Mouse (Mus musculus) heart, adult 11 months (tissue): ENCODE results near the gene Havcr2.

Experiments used
- DNase-seq: peaks from one replicate; pipeline ENCODE4 v3.0.0; 2022

Gene Havcr2

GRCm38 (mm10) chr11:46461362-46461761 lies 6.6 kb downstream of the Havcr2 start:
- DNase-seq = peak; percentile 84

GRCm38 (mm10) chr11:46461931-46462330 lies 7.2 kb downstream of the Havcr2 start:
- DNase-seq = peak; percentile 73

- DNase-seq = peak; percentile 58
These were observed 12.1 kb downstream of the Havcr2 start for GRCm38 (mm10) chr11:46466878-46467277.

- DNase-seq = peak; percentile 18
These were observed 19.5 kb downstream of the Havcr2 start for GRCm38 (mm10) chr11:46474220-46474619.

GRCm38 (mm10) chr11:46479311-46479710 lies 24.6 kb downstream of the Havcr2 start:
- peak; percentile 82 for DNase-seq

- DNase-seq = peak; percentile 95
These were observed 25.8 kb downstream of the Havcr2 start for GRCm38 (mm10) chr11:46480517-46480916.

GRCm38 (mm10) chr11:46488231-46488630 lies 33.5 kb downstream of the Havcr2 start:
- DNase-seq = peak; percentile 74

GRCm38 (mm10) chr11:46488650-46489049 lies 33.9 kb downstream of the Havcr2 start:
- DNase-seq = no peak

GRCm38 (mm10) chr11:46507146-46507545 lies 52.4 kb downstream of the Havcr2 start:
- DNase-seq = no peak

- no peak for DNase-seq
These were observed 55.2 kb downstream of the Havcr2 start for GRCm38 (mm10) chr11:46509900-46510299.

- peak; percentile 35 for DNase-seq
These were observed 66.6 kb downstream of the Havcr2 start for GRCm38 (mm10) chr11:46521341-46521740.

- DNase-seq = peak; percentile 27
These were observed 68.0 kb downstream of the Havcr2 start for GRCm38 (mm10) chr11:46522719-46523118.

GRCm38 (mm10) chr11:46523912-46524311 lies 69.2 kb downstream of the Havcr2 start, which contains the start of gene Gm12169:
Gm12169 (plus strand) TSS chr11:46524212.
- peak; percentile 15 for DNase-seq

- DNase-seq = peak; percentile 33
These were observed 75.4 kb downstream of the Havcr2 start for GRCm38 (mm10) chr11:46530149-46530548.
